Mouse (Mus musculus) heart, embryonic 11.5 days (tissue): ENCODE measurements around the gene Gfm1. TPM values are rescaled to one million over a fixed set of nuclear protein-coding genes. Genes with fewer than 3 reads are reported as not detected.
A peak's percentile ranks its signal among the peaks of the same experiment; 100 is the strongest.

Source experiments
- ATAC-seq: fragments of 200-750 bp; cut with Nextera tagmentation; replicated peaks from 2 replicates; pipeline ENCODE4 v1.8.0; 2017; ENCODE audit warnings: moderate library complexity; ENCODE audit not compliant: insufficient number of reproducible peaks, low FRiP score, low TSS enrichment
- H3K27ac ChIP-seq: fragments of 300-500 bp; sonication (generic); 2 replicates; pipeline ENCODE4 v1.5.1; 2014; ENCODE audit warnings: mild to moderate bottlenecking, low read depth, low read length
- H3K27me3 ChIP-seq: fragments of 300-500 bp; sonication (generic); 2 replicates; pipeline ENCODE4 v1.6.1; 2014; ENCODE audit warnings: mild to moderate bottlenecking, low read length, mixed read lengths; ENCODE audit not compliant: control insufficient read depth, insufficient read depth
- H3K36me3 ChIP-seq: fragments of 300-500 bp; sonication (generic); 2 replicates; pipeline ENCODE4 v1.6.1; 2014; ENCODE audit warnings: mild to moderate bottlenecking, low read length, moderate library complexity, mixed read lengths; ENCODE audit not compliant: control insufficient read depth, insufficient read depth
- H3K4me1 ChIP-seq: fragments of 300-500 bp; sonication (generic); 2 replicates; pipeline ENCODE4 v1.6.1; 2014; ENCODE audit warnings: low read length; ENCODE audit not compliant: control insufficient read depth, insufficient read depth
- H3K4me2 ChIP-seq: fragments of 300-500 bp; sonication (generic); 2 replicates; pipeline ENCODE4 v1.6.1; 2014; ENCODE audit warnings: mild to moderate bottlenecking, moderate library complexity
- H3K4me3 ChIP-seq: fragments of 300-500 bp; sonication (generic); 2 replicates; pipeline ENCODE4 v1.5.1; 2014; ENCODE audit warnings: low read depth, low read length
- H3K9ac ChIP-seq: fragments of 300-500 bp; sonication (generic); 2 replicates; pipeline ENCODE4 v1.6.1; 2014; ENCODE audit warnings: mild to moderate bottlenecking, low read depth, low read length, moderate library complexity
- H3K9me3 ChIP-seq: fragments of 300-500 bp; sonication (generic); replicated peaks from 2 replicates; pipeline ENCODE4 v1.6.1; 2016; ENCODE audit warnings: low read length; ENCODE audit not compliant: control insufficient read depth
- WGBS: fragments of 180-500 bp; shearing (Covaris S2); extraction: QIAGEN DNeasy Blood & Tissue Kit; methylation state at CpG from one replicate; pipeline ENCODE4 v1.1.7; 2014; ENCODE audit not compliant: insufficient replicate concordance; 5-methylcytosine and 5-hydroxymethylcytosine counted together
- polyA plus RNA-seq: library from polyadenylated mRNA; unstranded; fragments of >200 nt; fragmentation: Nextera tagmentation; extraction: Ambion mirVana; gene quantifications from 2 replicates; pipeline ENCODE4 v1.2.1, GENCODE M21; 2014

Gene Gfm1
- polyA plus RNA-seq, 1 experiment from 2014 or later, result 99.5 TPM

GRCm38 (mm10) chr3:67499406-67499791 lies 69.5 kb downstream of the Gfm1 start:
- Histone ChIP-seq H3K27me3 (no peaks in the 10 kb centered on the region), H3K4me2 (no peak overlapping the region), H3K9me3 (peaks cover 3% of the 10 kb centered on the region; the same call in 1 of the 2 replicates), H3K36me3 (no peaks in the 10 kb centered on the region), H3K27ac (no peak overlapping the region), H3K4me3 (no peak overlapping the region), H3K4me1 (no peaks in the 10 kb centered on the region), H3K9ac (no peak overlapping the region)
- no peak for ATAC-seq
- 86% methylated on average over 4 of the region's 4 CpGs for WGBS

GRCm38 (mm10) chr3:67503878-67504277 lies 74.0 kb downstream of the Gfm1 start:
- H3K4me3 ChIP-seq, result no peak overlapping the region
- H3K9ac ChIP-seq, result no peak overlapping the region
- H3K36me3 ChIP-seq, result no peaks in the 10 kb centered on the region
- 11% methylated on average over 3 of the region's 3 CpGs for WGBS
- no peak overlapping the region for H3K27ac ChIP-seq
- H3K9me3 ChIP-seq, result peaks cover 3% of the 10 kb centered on the region; the same call in 1 of the 2 replicates
- ATAC-seq, result no peak
- H3K27me3 ChIP-seq, result no peaks in the 10 kb centered on the region
- no peaks in the 10 kb centered on the region for H3K4me1 ChIP-seq
- H3K4me2 ChIP-seq, result no peak overlapping the region

- Histone ChIP-seq H3K4me2 (no peak overlapping the region), H3K27me3 (no peaks in the 10 kb centered on the region), H3K4me1 (no peaks in the 10 kb centered on the region), H3K27ac (no peak overlapping the region), H3K9ac (no peak overlapping the region), H3K4me3 (no peak overlapping the region), H3K9me3 (no peaks in the 10 kb centered on the region), H3K36me3 (no peaks in the 10 kb centered on the region)
- 74% methylated on average over 2 of the region's 2 CpGs for WGBS
- ATAC-seq, result no peak
Observed at GRCm38 (mm10) chr3:67505286-67505685, 75.4 kb downstream of the Gfm1 start.

- no peak overlapping the region for H3K4me3 ChIP-seq
- no peaks in the 10 kb centered on the region for H3K9me3 ChIP-seq
- no peaks in the 10 kb centered on the region for H3K36me3 ChIP-seq
- H3K27ac ChIP-seq, result no peak overlapping the region
- no peaks in the 10 kb centered on the region for H3K4me1 ChIP-seq
- WGBS, result 75% methylated on average over 10 of the region's 10 CpGs
- no peak overlapping the region for H3K4me2 ChIP-seq
- no peak overlapping the region for H3K9ac ChIP-seq
- no peaks in the 10 kb centered on the region for H3K27me3 ChIP-seq
- ATAC-seq, result no peak
Observed at GRCm38 (mm10) chr3:67508216-67508892, 78.5 kb downstream of the Gfm1 start.

GRCm38 (mm10) chr3:67512807-67513206 lies 82.9 kb downstream of the Gfm1 start:
- H3K4me2 ChIP-seq, result no peak overlapping the region
- no peak overlapping the region for H3K27ac ChIP-seq
- peaks cover 17% of the 10 kb centered on the region for H3K27me3 ChIP-seq
- no peak overlapping the region for H3K4me3 ChIP-seq
- H3K9ac ChIP-seq, result no peak overlapping the region
- no peaks in the 10 kb centered on the region for H3K9me3 ChIP-seq
- no peak for ATAC-seq
- WGBS, result 3% methylated on average over 5 of the region's 5 CpGs
- H3K4me1 ChIP-seq, result no peaks in the 10 kb centered on the region
- H3K36me3 ChIP-seq, result no peaks in the 10 kb centered on the region

- H3K4me3 ChIP-seq, result peak overlapping the region; percentile 57
- peaks cover 17% of the 10 kb centered on the region for H3K27me3 ChIP-seq
- H3K9ac ChIP-seq, result peak overlapping the region; percentile 65
- H3K9me3 ChIP-seq, result no peaks in the 10 kb centered on the region
- peak overlapping the region; percentile 98 for H3K4me2 ChIP-seq
- ATAC-seq, result 0 out of 2 replicates have a peak, but pooled peaks have one; percentile 4
- WGBS, result 7% methylated on average over 40 of the region's 40 CpGs
- no peak overlapping the region for H3K27ac ChIP-seq
- H3K4me1 ChIP-seq, result no peaks in the 10 kb centered on the region
- no peaks in the 10 kb centered on the region for H3K36me3 ChIP-seq
Observed at GRCm38 (mm10) chr3:67514801-67515273, 84.9 kb downstream of the Gfm1 start.

- peak within 1 kb of the TSS; percentile 98 for H3K4me2 ChIP-seq
- H3K27ac ChIP-seq, result no peak within 1 kb of the TSS
- no peaks in the 10 kb centered on the region for H3K36me3 ChIP-seq
- peak; percentile 59; the same call in 1 of the 2 replicates for ATAC-seq
- peaks cover 17% of the 10 kb centered on the region for H3K27me3 ChIP-seq
- 3% methylated on average over 34 of the region's 38 CpGs for WGBS
- no peaks in the 10 kb centered on the region for H3K4me1 ChIP-seq
- H3K9ac ChIP-seq, result peak within 1 kb of the TSS; percentile 65
- no peaks in the 10 kb centered on the region for H3K9me3 ChIP-seq
- peak within 1 kb of the TSS; percentile 57 for H3K4me3 ChIP-seq
Observed at GRCm38 (mm10) chr3:67515274-67515801, 85.4 kb downstream of the Gfm1 start, which contains the start of gene Rarres1. Rarres1 (minus strand) TSS chr3:67515523.

GRCm38 (mm10) chr3:67520568-67521143 lies 90.8 kb downstream of the Gfm1 start:
- H3K27me3 ChIP-seq, result peaks cover 9% of the 10 kb centered on the region
- no peaks in the 10 kb centered on the region for H3K36me3 ChIP-seq
- no peak overlapping the region for H3K4me2 ChIP-seq
- ATAC-seq, result no peak
- no peak overlapping the region for H3K9ac ChIP-seq
- no peak overlapping the region for H3K27ac ChIP-seq
- 83% methylated on average over 5 of the region's 5 CpGs for WGBS
- H3K9me3 ChIP-seq, result no peaks in the 10 kb centered on the region
- H3K4me1 ChIP-seq, result 0 out of 2 replicates have a peak, but pooled peaks cover 3% of the 10 kb centered on the region
- no peak overlapping the region for H3K4me3 ChIP-seq
